Mouse (Mus musculus) cortical plate, adult 2 months (tissue): ENCODE measurements around the gene Spsb2.

Experiments used
- CTCF ChIP-seq: fragments of 200-500 bp; IDR thresholded peaks from 2 replicates; pipeline ENCODE4 v1.5.1; 2011; ENCODE audit warnings: mild to moderate bottlenecking, control low read depth, low read length; ENCODE audit not compliant: insufficient read depth; ENCODE audit errors: extremely low read depth
- POLR2A ChIP-seq: fragments of 200-500 bp; IDR thresholded peaks from 2 replicates; pipeline ENCODE4 v1.6.1; 2011; ENCODE audit warnings: mild to moderate bottlenecking, low read length, control low read depth; ENCODE audit not compliant: insufficient read depth; ENCODE audit errors: extremely low read depth

GRCm38 (mm10) chr6:124858561-124859318 is 50.3 kb downstream of the Spsb2 start:
- no peak for TF ChIP-seq CTCF
- no peak for TF ChIP-seq POLR2A
